Mouse (Mus musculus) liver, adult 2 months (tissue): ENCODE results near the gene Cux1. TPM values are rescaled to one million over a fixed set of nuclear protein-coding genes. Genes with fewer than 3 reads are reported as not detected.

Experiments
- DNase-seq: peaks from one replicate; pipeline ENCODE4 v3.0.0-alpha.2; 2011; ENCODE audit warnings: low read depth, low spot score; ENCODE audit errors: extremely low read depth
- H3K27ac ChIP-seq: fragments of 200-500 bp; replicated peaks from 2 replicates; pipeline ENCODE4 v1.5.1; 2012; ENCODE audit warnings: low read depth, mild to moderate bottlenecking, control low read depth, inconsistent platforms, low read length; ENCODE audit not compliant: insufficient read depth
- H3K27me3 ChIP-seq: fragments of 200-500 bp; 2 replicates; pipeline ENCODE4 v1.6.1; 2012; ENCODE audit warnings: mild to moderate bottlenecking, moderate library complexity, low read length, inconsistent platforms; ENCODE audit not compliant: control insufficient read depth, insufficient read depth
- H3K36me3 ChIP-seq: fragments of 200-500 bp; 2 replicates; pipeline ENCODE4 v1.6.1; 2012; ENCODE audit warnings: low read length, inconsistent platforms; ENCODE audit not compliant: control insufficient read depth, insufficient read depth
- H3K4me1 ChIP-seq: fragments of 200-500 bp; 2 replicates; pipeline ENCODE4 v1.6.1; 2011; ENCODE audit warnings: low read length; ENCODE audit not compliant: control insufficient read depth, insufficient read depth
- H3K4me3 ChIP-seq: fragments of 200-500 bp; 2 replicates; pipeline ENCODE4 v1.5.1; 2011; ENCODE audit warnings: low read depth, mild to moderate bottlenecking, control low read depth, low read length, moderate library complexity; ENCODE audit not compliant: insufficient read depth
- H3K79me2 ChIP-seq: fragments of 200-500 bp; 2 replicates; pipeline ENCODE4 v1.6.1; 2012; ENCODE audit warnings: inconsistent platforms, mild to moderate bottlenecking, low read length, moderate library complexity; ENCODE audit not compliant: control insufficient read depth, insufficient read depth
- H3K9ac ChIP-seq: fragments of 200-500 bp; 2 replicates; pipeline ENCODE4 v1.6.1; 2012; ENCODE audit warnings: low read depth, mild to moderate bottlenecking, control low read depth, inconsistent platforms, low read length
- CTCF ChIP-seq: fragments of 200-500 bp; IDR thresholded peaks from 2 replicates; pipeline ENCODE4 v1.5.1; 2011; ENCODE audit warnings: low read depth, low read length, control low read depth
- POLR2A ChIP-seq: fragments of 200-500 bp; IDR thresholded peaks from 2 replicates; pipeline ENCODE4 v1.6.1; 2011; ENCODE audit warnings: low read length, control low read depth; ENCODE audit not compliant: insufficient read depth; ENCODE audit errors: extremely low read depth
- WGBS: fragments of 180-500 bp; shearing (Covaris S2); methylation state at CpG from one replicate; pipeline ENCODE4 v1.1.7; 2018; 5-methylcytosine and 5-hydroxymethylcytosine counted together
- polyA plus RNA-seq: library from polyadenylated mRNA; depleted of rRNA; stranded (reverse); fragments of >200 nt; gene quantifications from 2 replicates; pipeline ENCODE4 v1.2.3, GENCODE M21; 2012
- total RNA-seq: library from RNA; depleted of rRNA; stranded (reverse); fragments of >200 nt; gene quantifications from 2 replicates; pipeline ENCODE4 v1.2.3, GENCODE M21; 2014

Gene Cux1
- total and polyA plus RNA-seq, 2 experiments: 11.6 to 12.6 TPM

GRCm38 (mm10) chr5:136452681-136453080 is 114.6 kb downstream of the Cux1 start:
- H3K36me3 ChIP-seq: no peaks in the 10 kb centered on the region
- no peak overlapping the region for H3K4me3 ChIP-seq
- 95% methylated on average over 3 of the region's 3 CpGs for WGBS
- no peak for TF ChIP-seq CTCF
- no peak for TF ChIP-seq POLR2A
- no peak overlapping the region for H3K9ac ChIP-seq
- DNase-seq: no peak
- no peak overlapping the region for H3K27ac ChIP-seq
- H3K4me1 ChIP-seq: no peaks in the 10 kb centered on the region
- H3K79me2 ChIP-seq: peaks cover 8% of the 10 kb centered on the region; the same call in 1 of the 2 replicates
- no peaks in the 10 kb centered on the region for H3K27me3 ChIP-seq

GRCm38 (mm10) chr5:136449801-136450200 is 117.5 kb downstream of the Cux1 start:
- DNase-seq: no peak
- H3K27me3 ChIP-seq: no peaks in the 10 kb centered on the region
- H3K4me1 ChIP-seq: no peaks in the 10 kb centered on the region
- H3K4me3 ChIP-seq: no peak overlapping the region
- H3K36me3 ChIP-seq: no peaks in the 10 kb centered on the region
- H3K79me2 ChIP-seq: peaks cover 8% of the 10 kb centered on the region; the same call in 1 of the 2 replicates
- TF ChIP-seq CTCF (no peak), POLR2A (no peak)
- H3K9ac ChIP-seq: no peak overlapping the region
- H3K27ac ChIP-seq: no peak overlapping the region

GRCm38 (mm10) chr5:136445967-136446366 is 121.3 kb downstream of the Cux1 start:
- Histone ChIP-seq H3K36me3 (no peaks in the 10 kb centered on the region), H3K4me3 (no peak overlapping the region), H3K9ac (no peak overlapping the region), H3K27ac (no peak overlapping the region), H3K4me1 (peaks cover 3% of the 10 kb centered on the region; the same call in 1 of the 2 replicates), H3K27me3 (no peaks in the 10 kb centered on the region), H3K79me2 (peaks cover under 1% of the 10 kb centered on the region; the same call in 1 of the 2 replicates)
- 87% methylated on average over 5 of the region's 5 CpGs for WGBS
- DNase-seq: no peak
- TF ChIP-seq POLR2A: no peak
- TF ChIP-seq CTCF: no peak

GRCm38 (mm10) chr5:136442238-136443187 is 124.8 kb downstream of the Cux1 start:
- Histone ChIP-seq H3K9ac (no peak overlapping the region), H3K36me3 (no peaks in the 10 kb centered on the region), H3K4me1 (peaks cover 3% of the 10 kb centered on the region; the same call in 1 of the 2 replicates), H3K79me2 (peaks cover 7% of the 10 kb centered on the region; the same call in 1 of the 2 replicates), H3K4me3 (no peak overlapping the region), H3K27ac (no peak overlapping the region), H3K27me3 (no peaks in the 10 kb centered on the region)
- 60% methylated on average over 11 of the region's 11 CpGs for WGBS
- peak; percentile 95 for DNase-seq
- TF ChIP-seq POLR2A (no peak), CTCF (no peak)

- Histone ChIP-seq H3K27ac (no peak overlapping the region), H3K4me3 (no peak overlapping the region), H3K9ac (no peak overlapping the region), H3K4me1 (no peaks in the 10 kb centered on the region), H3K27me3 (no peaks in the 10 kb centered on the region), H3K36me3 (no peaks in the 10 kb centered on the region), H3K79me2 (no peaks in the 10 kb centered on the region; the same call in 1 of the 2 replicates)
- DNase-seq: no peak
- WGBS: 79% methylated on average over 4 of the region's 4 CpGs
- TF ChIP-seq POLR2A (no peak), CTCF (no peak)
These were observed 137.6 kb downstream of the Cux1 start for GRCm38 (mm10) chr5:136429647-136430046.

- H3K79me2 ChIP-seq: no peaks in the 10 kb centered on the region; the same call in 1 of the 2 replicates
- H3K27me3 ChIP-seq: no peaks in the 10 kb centered on the region
- H3K9ac ChIP-seq: no peak overlapping the region
- 64% methylated on average over 6 of the region's 6 CpGs for WGBS
- DNase-seq: no peak
- no peaks in the 10 kb centered on the region for H3K36me3 ChIP-seq
- H3K4me3 ChIP-seq: no peak overlapping the region
- H3K27ac ChIP-seq: no peak overlapping the region
- TF ChIP-seq CTCF (no peak), POLR2A (no peak)
- H3K4me1 ChIP-seq: no peaks in the 10 kb centered on the region
These were observed 138.7 kb downstream of the Cux1 start for GRCm38 (mm10) chr5:136428498-136429060.
